Mouse (Mus musculus): ENCODE measurements around the gene Nap1l1. TPM values are rescaled to one million over a fixed set of nuclear protein-coding genes. Genes with fewer than 3 reads are reported as not detected.

Gene Nap1l1
- polyA plus RNA-seq, 1 experiment: 464 TPM

DNA sequence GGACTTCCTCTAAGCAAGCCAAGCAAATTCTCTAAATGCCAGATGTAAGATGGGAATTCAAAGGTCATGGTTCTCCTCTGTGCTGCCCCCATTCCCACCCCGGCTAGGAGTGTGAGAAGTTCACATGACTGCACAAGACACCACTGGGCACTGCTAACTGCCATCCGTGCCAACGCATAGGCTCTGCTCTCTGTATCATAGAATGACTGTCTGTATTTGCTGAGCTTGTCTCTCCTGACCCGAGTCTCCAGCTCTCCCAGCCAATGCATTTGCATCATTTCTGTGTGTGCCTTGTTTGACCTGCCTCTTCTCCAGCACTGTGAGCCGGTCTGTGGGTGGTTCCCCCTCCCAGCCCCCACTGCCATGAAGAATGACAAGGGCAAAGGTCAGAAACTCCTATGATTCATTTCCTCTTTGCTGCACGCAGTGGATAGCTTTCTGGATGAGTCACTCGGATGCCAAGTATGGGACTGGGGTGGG lies 70.8 kb downstream of the Nap1l1 start:
- H3K4me1 ChIP-seq (ENCODE audit: control insufficient read depth, insufficient read depth, low read length): peaks cover 41% of the 10 kb centered on the region
- H3K27ac ChIP-seq (ENCODE audit: insufficient read depth, low read depth, low read length): peak overlapping the region; percentile 9; the same call in 1 of the 2 replicates
- TF ChIP-seq CTCF (IDR thresholded peaks at IDR 0.05; ENCODE audit: low read depth, low read length) (no peak), POLR2A (IDR thresholded peaks at IDR 0.05; ENCODE audit: borderline replicate concordance, low read depth, low read length) (no peak)
- 0 out of 2 replicates have a peak overlapping the region, but pooled peaks have one; percentile 1 for H3K4me3 ChIP-seq (ENCODE audit: insufficient read depth, low read length)

DNA sequence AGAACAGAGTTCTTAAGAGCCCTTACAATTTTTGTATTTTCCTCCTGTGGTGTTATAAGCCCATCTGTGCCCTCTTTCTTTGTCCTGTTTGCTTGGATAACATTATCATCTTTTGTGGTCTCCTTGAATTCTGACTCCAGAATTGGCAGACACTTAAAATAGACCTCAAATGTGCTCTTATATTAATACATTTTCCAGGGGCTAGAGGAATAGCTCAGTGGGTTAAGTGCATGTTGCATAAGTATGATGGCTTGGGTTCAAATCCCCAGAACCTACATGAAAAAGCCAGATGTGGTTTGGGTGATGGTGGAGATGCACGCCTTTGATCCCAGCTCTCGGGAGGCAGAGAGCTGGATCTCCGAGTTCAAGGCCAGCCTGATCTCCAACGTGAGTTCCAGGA lies 71.3 kb downstream of the Nap1l1 start:
- Histone ChIP-seq H3K4me3 (ENCODE audit: insufficient read depth, low read length) (no peak overlapping the region), H3K4me1 (ENCODE audit: control insufficient read depth, insufficient read depth, low read length) (peaks cover 36% of the 10 kb centered on the region), H3K27ac (ENCODE audit: insufficient read depth, low read depth, low read length) (no peak overlapping the region)
- TF ChIP-seq CTCF (IDR thresholded peaks at IDR 0.05; ENCODE audit: low read depth, low read length) (no peak), POLR2A (IDR thresholded peaks at IDR 0.05; ENCODE audit: borderline replicate concordance, low read depth, low read length) (no peak)

DNA sequence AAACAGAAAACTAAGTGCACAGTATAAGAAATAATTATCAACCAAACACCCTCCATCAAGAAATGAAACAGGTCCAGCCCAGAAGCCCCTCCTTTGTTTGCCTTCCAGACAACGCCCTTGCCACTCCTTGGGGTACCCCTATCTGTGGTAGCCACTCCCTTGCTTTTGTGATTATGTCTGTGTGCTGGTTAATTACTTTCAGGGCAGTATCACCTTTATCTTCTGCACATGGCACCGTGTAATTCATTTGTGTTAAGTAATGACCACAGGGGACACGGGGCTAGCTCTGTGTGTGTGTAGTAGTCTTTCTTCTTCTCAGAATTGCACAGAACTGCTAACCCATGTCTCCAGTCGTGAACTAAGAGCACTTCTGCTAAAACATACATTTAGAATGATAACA lies 72.6 kb downstream of the Nap1l1 start:
- no peak for TF ChIP-seq POLR2A (IDR thresholded peaks at IDR 0.05; ENCODE audit: borderline replicate concordance, low read depth, low read length)
- TF ChIP-seq CTCF (IDR thresholded peaks at IDR 0.05; ENCODE audit: low read depth, low read length): no peak
- no peak overlapping the region for H3K27ac ChIP-seq (ENCODE audit: insufficient read depth, low read depth, low read length)
- H3K4me3 ChIP-seq (ENCODE audit: insufficient read depth, low read length): no peak overlapping the region
- H3K4me1 ChIP-seq (ENCODE audit: control insufficient read depth, insufficient read depth, low read length): peaks cover 27% of the 10 kb centered on the region

Other genes with a start within 250 kb of the Nap1l1 start
- 3.8 and 4.6 TPM in 2 replicates for gene Bbs10, start 174.5 kb upstream of the Nap1l1 start, polyA plus RNA-seq (2012; ENCODE audit: insufficient read depth, insufficient read length, missing spikeins)
- 0.47 and 1.4 TPM in 2 replicates for gene Phlda1, start 33.1 kb downstream of the Nap1l1 start, polyA plus RNA-seq (2012; ENCODE audit: insufficient read depth, insufficient read length, missing spikeins)